In genomic region chr1:128663207-128663606, GRCm38 (mm10) we compare ENCODE assay signal across 32 mouse cellular contexts.
"Had no signal": no experiment of that assay in that cellular context is flagged by ENCODE, and none has a peak within 500 bp of the region (broad histone marks: within the 10 kb centered on the region; RNA-seq: fewer than 3 reads in every experiment).

No protein-coding gene starts in this region.

- H3K36me3 ChIP-seq: limb, embryonic 10.5 days; limb, embryonic 12.5 days; limb, embryonic 13.5 days; limb, embryonic 15.5 days; liver, embryonic 12.5 days; liver, embryonic 13.5 days; liver, embryonic 15.5 days; lung, embryonic 15.5 days; midbrain, embryonic 10.5 days; midbrain, embryonic 12.5 days; midbrain, embryonic 13.5 days; midbrain, embryonic 15.5 days had no signal

- ATAC-seq: liver, embryonic 12.5 days; liver, postnatal 0 days; lung, postnatal 0 days; midbrain, embryonic 13.5 days; midbrain, embryonic 15.5 days; midbrain, embryonic 16.5 days had no signal

- H3K4me1 ChIP-seq: limb, embryonic 10.5 days; limb, embryonic 12.5 days; limb, embryonic 13.5 days; limb, embryonic 15.5 days; liver, embryonic 12.5 days; liver, embryonic 13.5 days; liver, embryonic 15.5 days; lung, embryonic 15.5 days; midbrain, embryonic 15.5 days had no signal

- DNase-seq: left cerebral cortex, postnatal 4 days; liver; liver, embryonic 13.5 days; liver, postnatal 0 days; lung, adult 18-20 months; lung, adult 2 months; lung, embryonic 14.5 days; lung, postnatal 10 days; lung, postnatal 14 days; lung, postnatal 36 days; lung, postnatal 4 days; midbrain, embryonic 14.5 days had no signal

- H3K9ac ChIP-seq: limb, embryonic 12.5 days; limb, embryonic 13.5 days; limb, embryonic 15.5 days; liver, embryonic 12.5 days; liver, embryonic 13.5 days; liver, embryonic 14.5 days; liver, embryonic 15.5 days; liver, postnatal 0 days; lung, embryonic 14.5 days; lung, embryonic 15.5 days; midbrain, embryonic 12.5 days; midbrain, embryonic 13.5 days; midbrain, embryonic 15.5 days had no signal

- H3K27me3 ChIP-seq: limb, embryonic 12.5 days; limb, embryonic 13.5 days; limb, embryonic 15.5 days; liver, embryonic 12.5 days; liver, embryonic 13.5 days; liver, embryonic 15.5 days; lung, embryonic 15.5 days; midbrain, embryonic 12.5 days; midbrain, embryonic 13.5 days; midbrain, embryonic 15.5 days had no signal

- H3K27ac ChIP-seq: left cerebral cortex, adult 2 months; limb, embryonic 10.5 days; limb, embryonic 12.5 days; limb, embryonic 13.5 days; limb, embryonic 15.5 days; liver, embryonic 12.5 days; liver, embryonic 13.5 days; liver, embryonic 14.5 days; liver, embryonic 15.5 days; lung, embryonic 15.5 days; macrophage; midbrain, embryonic 10.5 days; midbrain, embryonic 12.5 days; midbrain, embryonic 13.5 days; midbrain, embryonic 15.5 days had no signal

- H3K9me3 ChIP-seq: limb, embryonic 10.5 days; limb, embryonic 12.5 days; limb, embryonic 13.5 days; limb, embryonic 15.5 days; liver, embryonic 12.5 days; liver, embryonic 13.5 days; liver, embryonic 15.5 days; lung, embryonic 15.5 days; megakaryocyte, embryonic 14.5 days; midbrain, embryonic 10.5 days; midbrain, embryonic 12.5 days; midbrain, embryonic 13.5 days; midbrain, embryonic 15.5 days had no signal

- H3K4me2 ChIP-seq: limb, embryonic 12.5 days; limb, embryonic 13.5 days; limb, embryonic 15.5 days; liver, embryonic 11.5 days; liver, embryonic 12.5 days; liver, embryonic 13.5 days; liver, embryonic 15.5 days; lung, embryonic 14.5 days; lung, embryonic 15.5 days; midbrain, embryonic 11.5 days; midbrain, embryonic 12.5 days; midbrain, embryonic 13.5 days; midbrain, embryonic 15.5 days had no signal

- H3K4me3 ChIP-seq: left cerebral cortex, adult 2 months; limb, embryonic 10.5 days; limb, embryonic 12.5 days; limb, embryonic 13.5 days; limb, embryonic 15.5 days; liver, embryonic 12.5 days; liver, embryonic 13.5 days; liver, embryonic 15.5 days; lung, embryonic 15.5 days; megakaryocyte, embryonic 14.5 days; midbrain, embryonic 10.5 days; midbrain, embryonic 12.5 days; midbrain, embryonic 13.5 days; midbrain, embryonic 15.5 days; myocyte had no signal
